Mouse (Mus musculus): ENCODE results near the gene Jam3.

GRCm38 (mm10) chr9:27086256-27086655 lies 69.0 kb downstream of the Jam3 start:
- TF ChIP-seq CTCF (IDR thresholded peaks at IDR 0.05; ENCODE audit: borderline replicate concordance, extremely low read depth, insufficient read depth, insufficient read length) (no peak), POLR2A (IDR thresholded peaks at IDR 0.05; ENCODE audit: borderline replicate concordance, extremely low read depth, insufficient read depth, insufficient read length, poor library complexity, severe bottlenecking) (no peak)
